Mouse (Mus musculus): ENCODE measurements around the gene Gm37240.

Gm37240 gene

GRCm38 (mm10) chr3:85757435-85757834 is 129.9 kb downstream of the Gm37240 start:
- CTCF ChIA-PET, result no interaction called here

GRCm38 (mm10) chr3:85749348-85749747 is 138.0 kb downstream of the Gm37240 start:
- CTCF ChIA-PET, result no interaction called here

GRCm38 (mm10) chr3:85748863-85749262 is 138.5 kb downstream of the Gm37240 start:
- CTCF ChIA-PET, result no interaction called here

- CTCF ChIA-PET, result no interaction called here
Observed at GRCm38 (mm10) chr3:85746116-85746515, 141.2 kb downstream of the Gm37240 start.

- CTCF ChIA-PET, result no interaction called here
Observed at GRCm38 (mm10) chr3:85741767-85742166, 145.6 kb downstream of the Gm37240 start.

GRCm38 (mm10) chr3:85738591-85738990 is 148.7 kb downstream of the Gm37240 start:
- CTCF ChIA-PET, result no interaction called here

- CTCF ChIA-PET, result no interaction called here
Observed at GRCm38 (mm10) chr3:85733939-85734729, 153.2 kb downstream of the Gm37240 start.

- CTCF ChIA-PET, result no interaction called here
Observed at GRCm38 (mm10) chr3:85727171-85727570, 160.1 kb downstream of the Gm37240 start.

GRCm38 (mm10) chr3:85725971-85726370 is 161.3 kb downstream of the Gm37240 start:
- CTCF ChIA-PET, result no interaction called here

- CTCF ChIA-PET, result no interaction called here
Observed at GRCm38 (mm10) chr3:85725110-85725509, 162.2 kb downstream of the Gm37240 start.

GRCm38 (mm10) chr3:85722581-85722980 is 164.7 kb downstream of the Gm37240 start:
- CTCF ChIA-PET, result no interaction called here

GRCm38 (mm10) chr3:85715764-85716297 is 171.5 kb downstream of the Gm37240 start:
- CTCF ChIA-PET, result no interaction called here

GRCm38 (mm10) chr3:85713936-85714709 is 173.2 kb downstream of the Gm37240 start:
- CTCF ChIA-PET, result no interaction called here

- CTCF ChIA-PET, result no interaction called here
Observed at GRCm38 (mm10) chr3:85710695-85711094, 176.6 kb downstream of the Gm37240 start.

GRCm38 (mm10) chr3:85707421-85707820 is 179.9 kb downstream of the Gm37240 start:
- CTCF ChIA-PET, result no interaction called here

GRCm38 (mm10) chr3:85703141-85703882 is 184.0 kb downstream of the Gm37240 start:
- CTCF ChIA-PET, result interaction anchor here (0.6 kb wide), 1 partner anchor 434 kb away, joined by 16 read pairs; no protein-coding TSS in a partner anchor

- CTCF ChIA-PET, result no interaction called here
Observed at GRCm38 (mm10) chr3:85698496-85698895, 188.8 kb downstream of the Gm37240 start.

- CTCF ChIA-PET, result no interaction called here
Observed at GRCm38 (mm10) chr3:85695056-85695455, 192.3 kb downstream of the Gm37240 start.

- CTCF ChIA-PET, result no interaction called here
Observed at GRCm38 (mm10) chr3:85693013-85693412, 194.3 kb downstream of the Gm37240 start.

- CTCF ChIA-PET, result no interaction called here
Observed at GRCm38 (mm10) chr3:85691134-85691533, 196.2 kb downstream of the Gm37240 start.

GRCm38 (mm10) chr3:85688341-85688740 is 199.0 kb downstream of the Gm37240 start:
- CTCF ChIA-PET, result no interaction called here

GRCm38 (mm10) chr3:85685271-85685670 is 202.0 kb downstream of the Gm37240 start:
- CTCF ChIA-PET, result no interaction called here
